Mouse (Mus musculus) stomach, postnatal 0 days (tissue): ENCODE data around the gene Abhd5.

Experiments
- CTCF ChIP-seq: IDR thresholded peaks from 2 replicates; pipeline ENCODE4 v1.5.1; 2016; ENCODE audit warnings: antibody characterized with exemption, low read depth, mild to moderate bottlenecking, moderate library complexity
- EP300 ChIP-seq: optimal IDR thresholded peaks from 2 replicates; pipeline ENCODE3; 2016; ENCODE audit warnings: antibody characterized with exemption

DNA sequence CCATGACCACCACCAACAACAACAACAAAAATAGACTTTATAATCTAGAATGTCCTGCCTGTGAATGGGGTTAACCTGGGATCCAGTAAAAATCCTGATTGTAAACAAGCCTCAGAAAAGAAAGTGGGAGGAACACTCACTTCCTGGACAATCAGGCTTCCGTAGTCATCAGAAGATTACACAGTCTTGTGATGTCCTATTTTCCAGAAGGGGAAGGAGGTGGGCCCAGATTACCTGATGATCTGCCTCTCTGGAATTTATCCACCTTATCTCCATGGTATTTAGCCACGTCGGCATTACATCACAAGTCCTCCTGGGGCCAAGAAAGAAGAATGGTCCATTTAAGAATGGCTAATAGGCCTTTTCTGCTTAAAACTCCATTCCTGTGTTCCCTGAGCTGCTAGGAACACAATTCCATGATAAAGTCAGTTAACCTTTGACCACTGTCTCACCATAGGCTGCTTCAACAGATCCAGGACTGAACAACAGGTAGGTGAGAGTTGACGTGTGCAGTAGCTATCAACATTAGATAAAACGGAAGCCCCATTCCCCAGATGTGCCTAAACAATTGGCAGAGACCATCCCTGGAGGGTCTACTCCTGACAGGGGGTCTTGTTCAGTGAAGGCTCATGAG, 38.0 kb downstream of the Abhd5 start:
- TF ChIP-seq EP300 (no peak), CTCF (no peak)
